In genomic region chr10:25198048-25198447, GRCm38 (mm10) we compare ENCODE assay signal across 10 mouse cellular contexts.
A peak's percentile ranks its signal among the peaks of the same experiment; 100 is the strongest.
DNase-seq lines count a peak whose midpoint lies in the region; ATAC-seq and TF ChIP-seq lines count a peak whose summit lies in the region.
"Had no signal": no experiment of that assay in that cellular context is flagged by ENCODE, and none has a peak within 500 bp of the region (broad histone marks: within the 10 kb centered on the region; RNA-seq: fewer than 3 reads in every experiment).

No protein-coding gene starts in this region.

- H3K36me3 ChIP-seq in heart, embryonic 14.5 days (ENCODE audit: control insufficient read depth, insufficient read depth, low read length): no peaks in the 10 kb centered on the region
- no peaks in the 10 kb centered on the region for H3K36me3 ChIP-seq in midbrain, embryonic 13.5 days
- no peaks in the 10 kb centered on the region for H3K36me3 ChIP-seq in midbrain, embryonic 11.5 days (ENCODE audit: control insufficient read depth, insufficient read depth, low read length)
- H3K36me3 ChIP-seq in intestine, postnatal 0 days (ENCODE audit: control insufficient read depth, insufficient read depth): peaks cover 4% of the 10 kb centered on the region; the same call in 1 of the 2 replicates
- H3K36me3 ChIP-seq: forebrain, embryonic 12.5 days had no signal

- H3K4me1 ChIP-seq in heart, embryonic 14.5 days (ENCODE audit: control insufficient read depth in 2 of 2, insufficient read depth in 2 of 2, low read length in 2 of 2): peaks cover 13 to 29% of the 10 kb centered on the region in 2 experiments
- peaks cover 7% of the 10 kb centered on the region; the same call in 1 of the 2 replicates for H3K4me1 ChIP-seq in midbrain, embryonic 13.5 days (replicated peaks)
- H3K4me1 ChIP-seq in midbrain, embryonic 11.5 days (ENCODE audit: control insufficient read depth, insufficient read depth, low read length): no peaks in the 10 kb centered on the region
- H3K4me1 ChIP-seq in intestine, postnatal 0 days (replicated peaks; ENCODE audit: control insufficient read depth, insufficient read depth, low read length): no peaks in the 10 kb centered on the region

- peak overlapping the region; percentile 26 to 52 for H3K4me3 ChIP-seq in heart, embryonic 14.5 days (ENCODE audit: control insufficient read depth in 1 of 2, insufficient read depth in 1 of 2, low read depth in 1 of 2, low read length in 2 of 2)
- no peak overlapping the region for H3K4me3 ChIP-seq in midbrain, embryonic 13.5 days (replicated peaks)
- no peak overlapping the region for H3K4me3 ChIP-seq in midbrain, embryonic 11.5 days (ENCODE audit: low read depth, low read length)
- peak overlapping the region; percentile 50 for H3K4me3 ChIP-seq in intestine, postnatal 0 days (ENCODE audit: low read depth, low read length)
- H3K4me3 ChIP-seq: forebrain, embryonic 12.5 days had no signal

- 0 out of 2 replicates have a peak, but pooled peaks have one; percentile 26 for ATAC-seq in heart, embryonic 14.5 days (ENCODE audit: insufficient number of reproducible peaks, insufficient read depth, low FRiP score, low read depth)
- no peak for ATAC-seq in midbrain, embryonic 13.5 days
- ATAC-seq in midbrain, embryonic 11.5 days (ENCODE audit: low FRiP score): no peak
- peak; percentile 61 for ATAC-seq in intestine, postnatal 0 days

- no peaks in the 10 kb centered on the region for H3K9me3 ChIP-seq in heart, embryonic 14.5 days (ENCODE audit: control insufficient read depth, low read length)
- no peaks in the 10 kb centered on the region for H3K9me3 ChIP-seq in midbrain, embryonic 13.5 days
- no peaks in the 10 kb centered on the region for H3K9me3 ChIP-seq in midbrain, embryonic 11.5 days (ENCODE audit: control insufficient read depth, low read length)
- H3K9me3 ChIP-seq in intestine, postnatal 0 days (ENCODE audit: control insufficient read depth): no peaks in the 10 kb centered on the region
- H3K9me3 ChIP-seq: forebrain, embryonic 12.5 days had no signal

- TF ChIP-seq CTCF in intestine, postnatal 0 days (IDR thresholded peaks at IDR 0.05; ENCODE audit: low read depth): no peak

- peak overlapping the region; percentile 65 to 80 for H3K27ac ChIP-seq in heart, embryonic 14.5 days (replicated peaks in 1 of 2; ENCODE audit: control insufficient read depth in 1 of 2, insufficient read depth in 1 of 2, low read depth in 2 of 2, low read length in 2 of 2)
- H3K27ac ChIP-seq in midbrain, embryonic 13.5 days: no peak overlapping the region
- H3K27ac ChIP-seq in midbrain, embryonic 11.5 days (ENCODE audit: low read depth, low read length): no peak overlapping the region
- peak overlapping the region; percentile 94 for H3K27ac ChIP-seq in intestine, postnatal 0 days (ENCODE audit: low read depth, low read length)
- H3K27ac ChIP-seq: forebrain, embryonic 12.5 days had no signal

- peak overlapping the region; percentile 56; the same call in 1 of the 2 replicates for H3K9ac ChIP-seq in heart, embryonic 14.5 days (ENCODE audit: low read length)
- H3K9ac ChIP-seq in midbrain, embryonic 13.5 days (replicated peaks): no peak overlapping the region
- H3K9ac ChIP-seq in midbrain, embryonic 11.5 days (ENCODE audit: low read length): no peak overlapping the region
- peak overlapping the region; percentile 34; the same call in 1 of the 2 replicates for H3K9ac ChIP-seq in intestine, postnatal 0 days (ENCODE audit: low read depth, low read length)
- H3K9ac ChIP-seq: forebrain, embryonic 12.5 days had no signal

- no peaks in the 10 kb centered on the region for H3K27me3 ChIP-seq in heart, embryonic 14.5 days (ENCODE audit: control insufficient read depth, insufficient read depth, low read length)
- no peaks in the 10 kb centered on the region for H3K27me3 ChIP-seq in midbrain, embryonic 13.5 days
- no peaks in the 10 kb centered on the region for H3K27me3 ChIP-seq in midbrain, embryonic 11.5 days (ENCODE audit: control insufficient read depth, insufficient read depth, low read length)
- H3K27me3 ChIP-seq in intestine, postnatal 0 days (replicated peaks; ENCODE audit: control insufficient read depth, insufficient read depth, low read length): no peaks in the 10 kb centered on the region
- H3K27me3 ChIP-seq: CH12.LX had no signal

- WGBS in heart, embryonic 14.5 days: 28% methylated on average over 9 of the region's 9 CpGs
- WGBS in midbrain, embryonic 13.5 days: 80% methylated on average over 9 of the region's 9 CpGs
- 75% methylated on average over 9 of the region's 9 CpGs for WGBS in midbrain, embryonic 11.5 days
- WGBS in intestine, postnatal 0 days: 30% methylated on average over 9 of the region's 9 CpGs

- DNase-seq in heart, postnatal 4 days: no peak
- DNase-seq in midbrain, embryonic 11.5 days (ENCODE audit: low spot score, missing footprints): no peak
- no peak for DNase-seq in kidney, adult 11 months
- DNase-seq in right cerebral cortex, postnatal 10 days (ENCODE audit: low spot score in 2 of 2): no peak
- DNase-seq: kidney, postnatal 36 days had no signal

- H3K4me2 ChIP-seq in heart, embryonic 14.5 days (ENCODE audit: low read length): peak overlapping the region; percentile 87
- H3K4me2 ChIP-seq in midbrain, embryonic 13.5 days (replicated peaks): peak overlapping the region; percentile 63
- no peak overlapping the region for H3K4me2 ChIP-seq in midbrain, embryonic 11.5 days
- peak overlapping the region; percentile 73 for H3K4me2 ChIP-seq in intestine, postnatal 0 days (replicated peaks; ENCODE audit: low read depth)

Comparison
In these comparisons a context has a peak if more than half of its experiments do, and no peak if none do; other contexts are left out.
1. ATAC-seq: peak in heart, embryonic 14.5 days (single experiment) and intestine, postnatal 0 days (single experiment); none in midbrain, embryonic 13.5 days (single experiment) and midbrain, embryonic 11.5 days (single experiment).
2. H3K27ac ChIP-seq: peak in heart, embryonic 14.5 days (2 of 2) and intestine, postnatal 0 days (single experiment); none in midbrain, embryonic 13.5 days (single experiment) and midbrain, embryonic 11.5 days (single experiment).
3. H3K4me3 ChIP-seq: peak in heart, embryonic 14.5 days (2 of 2) and intestine, postnatal 0 days (single experiment); none in midbrain, embryonic 13.5 days (single experiment) and midbrain, embryonic 11.5 days (single experiment).
4. H3K9ac ChIP-seq: peak in heart, embryonic 14.5 days (single experiment) and intestine, postnatal 0 days (single experiment); none in midbrain, embryonic 13.5 days (single experiment) and midbrain, embryonic 11.5 days (single experiment).